Mouse (Mus musculus) 3134 (cell line): Measurements from ENCODE around the gene Olfr1341.

Experiments
- DNase-seq: peaks from one replicate; pipeline ENCODE4 v3.0.0-alpha.2; 2011; ENCODE audit warnings: low spot score; ENCODE audit not compliant: insufficient read length; ENCODE audit errors: extremely low read depth

Gene Olfr1341

DNA sequence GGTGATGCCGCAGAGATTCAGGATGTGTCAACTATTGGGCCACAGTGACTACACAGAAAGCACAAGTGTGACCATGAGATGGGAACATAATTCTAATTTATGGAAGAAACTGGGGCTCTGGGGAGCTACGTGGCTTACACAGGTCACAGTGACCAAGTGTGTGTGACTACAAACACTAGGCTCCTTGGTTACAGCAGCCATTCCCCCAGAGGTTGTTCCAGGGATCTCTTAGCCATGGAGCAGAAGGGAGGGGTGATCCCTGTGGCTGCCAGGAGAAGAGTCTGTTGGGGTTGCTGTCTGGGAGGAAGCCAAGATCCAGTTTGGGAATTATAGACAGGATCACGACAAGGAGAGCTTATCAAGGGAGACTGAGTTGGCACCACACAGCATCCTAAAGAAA lies at the start of gene Olfr1341:
Olfr1341 (plus strand) TSS at position 301 of the 400 bp plus-strand sequence.
- no peak for DNase-seq

DNA sequence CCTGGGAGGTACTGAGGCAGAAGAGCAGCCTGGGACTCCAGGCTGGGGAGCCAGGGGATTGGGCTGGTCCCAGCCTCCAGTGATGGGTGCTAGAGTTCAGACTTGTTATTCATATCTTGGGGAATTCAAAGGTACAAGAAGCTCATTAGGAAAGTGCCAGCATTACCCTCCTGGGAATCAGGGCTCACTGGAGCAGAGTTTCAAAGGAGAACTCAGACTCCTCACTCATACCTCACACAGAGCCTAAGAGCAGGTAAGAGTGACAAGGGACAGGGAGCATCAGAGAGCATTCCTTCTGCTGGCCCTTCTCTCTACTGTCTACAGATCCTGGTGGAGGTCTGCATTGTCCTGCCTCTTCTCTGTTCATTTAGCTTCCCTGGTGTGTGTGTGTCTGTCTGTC lies 44.7 kb upstream of the Olfr1341 start, which contains the start of gene Olfr62:
Olfr62 (plus strand) TSS at position 301 of the 400 bp plus-strand sequence.
- no peak for DNase-seq

DNA sequence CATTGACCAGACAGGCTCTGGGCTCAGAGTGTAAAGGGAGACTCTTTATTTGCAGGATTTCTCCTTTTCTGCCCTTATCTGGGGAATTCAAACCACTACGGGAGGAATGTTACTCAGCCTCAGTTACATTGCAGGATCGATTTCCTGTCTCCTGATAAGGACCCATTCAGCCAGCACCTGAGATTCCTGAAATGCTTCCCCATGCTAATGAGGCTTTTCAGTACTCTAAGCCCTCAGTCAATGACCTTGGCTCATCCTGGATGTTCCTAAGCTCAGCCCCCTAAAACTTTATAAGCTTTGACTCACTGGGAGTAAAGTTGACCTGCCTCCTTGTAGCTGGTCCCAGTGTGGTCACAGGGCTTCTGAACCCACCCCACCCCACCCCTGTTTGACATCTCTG lies 16.2 kb upstream of the Olfr1341 start:
- no peak for DNase-seq

GRCm38 (mm10) chr4:118692412-118692973 lies 10.8 kb upstream of the Olfr1341 start, which contains the start of gene Olfr1342:
Gene Olfr1342, minus strand, starts transcription at chr4:118692756.
- no peak for DNase-seq

DNA sequence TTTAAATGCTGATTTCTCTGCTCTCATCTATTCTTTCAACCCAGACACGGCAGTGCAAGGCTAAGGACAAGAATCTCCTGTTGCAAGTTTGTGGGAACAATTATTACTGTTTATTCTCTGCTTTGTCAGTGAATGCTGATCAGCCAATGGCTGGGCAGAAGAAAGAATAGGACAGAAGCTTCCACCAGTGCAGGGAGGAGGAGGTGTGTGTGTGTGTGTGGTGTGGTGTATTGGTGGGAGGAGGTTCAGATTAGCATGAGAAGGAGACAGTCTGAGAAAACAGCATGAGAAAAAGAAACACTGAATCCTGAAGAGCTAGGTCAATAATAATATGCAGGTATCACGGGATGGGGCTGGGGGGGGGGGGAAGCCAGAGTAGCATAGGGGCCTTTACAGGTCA lies 9.5 kb upstream of the Olfr1341 start:
- DNase-seq, result no peak

DNA sequence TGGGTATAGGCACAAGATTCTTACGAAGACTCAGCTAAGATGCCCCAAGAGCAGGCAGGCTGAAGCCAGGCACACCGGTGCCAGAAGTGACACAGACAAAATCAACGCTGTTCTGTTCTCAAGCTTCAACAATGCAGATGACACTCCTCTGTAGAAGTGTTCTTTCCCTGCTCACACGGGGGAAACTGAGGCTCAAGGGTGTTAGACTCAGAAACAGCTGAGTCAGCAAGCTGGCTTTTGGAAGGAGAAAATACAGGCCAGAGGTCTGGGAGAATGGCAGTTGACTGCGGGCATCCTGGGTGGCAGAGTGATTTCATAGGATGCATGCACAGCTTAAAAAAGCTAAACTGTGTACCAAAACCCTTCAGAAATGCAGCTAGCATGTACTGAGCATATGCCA lies 4.8 kb downstream of the Olfr1341 start:
- DNase-seq, result no peak

GRCm38 (mm10) chr4:118711656-118712055 lies 8.3 kb downstream of the Olfr1341 start:
- no peak for DNase-seq

GRCm38 (mm10) chr4:118719838-118720237 lies 16.5 kb downstream of the Olfr1341 start, which contains the start of gene Olfr1340:
Gene Olfr1340, plus strand, starts transcription at chr4:118720138.
- DNase-seq, result no peak

GRCm38 (mm10) chr4:118721742-118722483 lies 18.6 kb downstream of the Olfr1341 start:
- no peak for DNase-seq

DNA sequence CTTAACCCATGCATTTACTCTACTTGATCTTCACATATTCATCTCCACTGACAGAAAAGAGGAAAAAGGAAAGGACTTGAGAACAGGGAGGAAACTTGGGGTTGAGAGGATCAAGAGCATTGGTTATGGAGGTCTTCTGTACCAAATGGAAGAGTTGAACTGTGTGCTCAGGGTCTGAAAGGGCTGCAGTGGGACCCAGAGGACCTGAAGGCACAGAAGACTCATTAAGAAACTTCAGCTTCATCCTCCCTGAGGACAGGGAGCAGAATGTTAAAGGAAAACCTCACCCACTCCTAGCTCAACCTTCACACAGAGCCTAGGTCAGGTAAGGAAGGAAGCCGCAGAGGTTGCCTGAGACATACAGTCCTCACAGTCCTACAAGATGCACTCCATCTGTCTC lies 28.6 kb downstream of the Olfr1341 start, which contains the start of gene Olfr1339:
Olfr1339 (plus strand) TSS at position 301 of the 400 bp plus-strand sequence.
- no peak for DNase-seq

DNA sequence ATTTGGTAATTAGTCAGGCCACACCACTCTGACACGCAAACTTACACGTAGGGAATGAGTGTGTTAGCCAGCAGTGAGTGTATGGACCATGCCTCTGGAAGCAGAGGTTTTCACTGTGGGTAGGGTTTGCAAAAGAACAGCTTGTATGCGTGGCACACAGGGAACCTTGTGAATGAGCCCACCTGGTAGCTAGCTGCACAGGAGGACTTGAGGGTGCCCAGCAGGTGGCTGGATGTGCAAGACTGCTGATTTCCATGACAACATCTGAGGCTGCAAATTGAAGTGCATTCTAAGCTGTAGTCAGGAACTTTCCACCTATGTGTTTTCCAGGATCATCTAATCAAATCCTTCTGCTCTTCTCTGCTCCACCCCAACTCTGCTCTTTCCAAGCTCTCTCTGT lies 36.3 kb downstream of the Olfr1341 start:
- DNase-seq, result no peak

DNA sequence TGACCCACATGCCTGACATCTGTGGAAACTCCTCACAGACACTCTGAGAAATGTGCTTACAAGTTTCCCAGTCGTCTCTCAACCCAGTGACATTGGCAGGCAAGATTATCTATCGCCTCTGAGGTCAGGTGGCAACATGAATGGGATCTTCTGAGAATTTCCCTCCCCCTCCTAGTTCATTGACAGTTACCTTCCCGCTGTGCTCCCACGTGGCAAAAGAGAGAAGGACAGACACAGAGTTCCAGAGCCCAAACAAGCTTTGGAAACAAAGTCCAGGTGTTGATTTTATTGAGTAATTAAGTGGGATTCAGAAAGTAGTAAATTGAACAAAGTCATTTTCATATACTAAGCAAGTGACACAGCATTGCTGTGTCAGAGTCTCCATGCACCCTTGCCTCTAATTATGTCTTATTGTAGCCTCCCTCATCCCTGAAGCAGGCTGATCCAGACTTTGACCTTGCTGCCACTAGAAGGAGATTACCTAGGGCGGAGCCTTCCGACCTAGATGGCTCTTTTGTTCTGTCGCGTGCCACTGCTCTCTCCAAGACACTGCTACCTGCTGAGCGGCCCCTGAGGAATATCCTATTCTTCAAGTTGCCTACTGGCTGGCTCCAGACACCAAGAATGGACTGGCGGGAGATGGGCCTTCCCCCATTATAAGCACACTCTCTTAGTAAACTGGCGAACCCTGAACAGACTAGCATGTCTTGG lies 37.8 kb downstream of the Olfr1341 start:
- DNase-seq, result no peak

DNA sequence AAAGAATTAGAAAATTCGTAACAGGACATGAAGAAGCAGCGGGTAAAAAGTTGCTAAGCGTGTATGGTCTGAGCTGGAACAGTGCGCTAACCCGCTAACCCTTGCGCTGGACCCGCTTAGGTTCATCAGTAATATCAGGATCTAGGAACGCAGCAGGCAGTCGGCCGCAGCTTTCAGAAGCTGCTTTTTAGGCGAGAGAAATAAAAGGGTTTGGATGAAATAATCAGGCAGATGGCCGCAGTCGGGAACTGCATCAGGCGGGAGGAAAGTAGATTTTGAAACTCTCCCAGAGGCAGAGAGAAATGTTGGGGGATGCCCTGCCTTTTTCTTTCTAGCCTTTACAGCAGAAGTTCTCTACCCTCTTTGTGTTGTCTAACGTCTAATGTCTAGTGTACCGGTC lies 38.6 kb downstream of the Olfr1341 start:
- DNase-seq, result no peak

- no peak for DNase-seq
These were observed 55.3 kb downstream of the Olfr1341 start, which contains the start of gene Olfr1338 for GRCm38 (mm10) chr4:118758637-118759036. Gene Olfr1338, minus strand, starts transcription at chr4:118758737.
